Comparison of ENCODE assay signal across 16 mouse cellular contexts in the genomic region with DNA sequence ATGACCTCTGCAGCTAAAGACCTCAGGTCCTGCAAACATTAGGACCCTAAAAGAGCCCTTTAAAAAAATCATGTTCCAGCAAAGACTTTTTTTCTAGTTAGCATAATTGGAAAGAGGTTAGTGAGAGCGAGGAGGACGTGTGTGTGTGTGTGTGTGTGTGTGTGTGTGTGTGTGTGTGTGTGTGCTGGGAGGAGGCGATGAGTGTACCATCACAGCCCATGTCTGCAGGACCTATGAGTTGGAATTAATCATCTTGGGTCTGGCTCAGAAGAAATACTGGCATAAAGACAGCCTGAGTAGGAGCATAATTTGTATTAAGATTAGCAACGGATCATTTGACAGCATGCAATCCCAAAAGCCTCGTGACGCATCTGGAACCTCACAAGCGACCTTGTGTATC.
"Had no signal": no experiment of that assay in that cellular context is flagged by ENCODE, and none has a peak within 500 bp of the region (broad histone marks: within the 10 kb centered on the region; RNA-seq: fewer than 3 reads in every experiment).

No protein-coding gene starts in this region.

- H3K27me3 ChIP-seq: kidney, embryonic 15.5 days; limb, embryonic 15.5 days; liver, embryonic 12.5 days; neural tube, embryonic 12.5 days had no signal

- H3K4me1 ChIP-seq: limb, embryonic 15.5 days had no signal

- H3K9ac ChIP-seq: kidney, embryonic 15.5 days; limb, embryonic 15.5 days; liver, embryonic 12.5 days; lung, embryonic 14.5 days; neural tube, embryonic 12.5 days had no signal

- H3K4me2 ChIP-seq: kidney, embryonic 15.5 days; limb, embryonic 15.5 days; liver, embryonic 12.5 days; lung, embryonic 14.5 days; neural tube, embryonic 12.5 days had no signal

- H3K27ac ChIP-seq: kidney, embryonic 15.5 days; left cerebral cortex, adult 2 months; limb, embryonic 15.5 days; liver, embryonic 12.5 days; neural tube, embryonic 12.5 days had no signal

- DNase-seq: kidney, adult 2 months; kidney, postnatal 14 days; lung, embryonic 14.5 days; lung, postnatal 10 days; lung, postnatal 4 days; right cerebral cortex, postnatal 4 days; spleen, adult 18-20 months; thymus, adult 18-20 months; thymus, postnatal 14 days had no signal

- ATAC-seq: intestine, embryonic 16.5 days; liver, embryonic 12.5 days had no signal

- H3K4me3 ChIP-seq: kidney, embryonic 15.5 days; left cerebral cortex, adult 2 months; limb, embryonic 15.5 days; liver, embryonic 12.5 days; myocyte; neural tube, embryonic 12.5 days had no signal

- H3K9me3 ChIP-seq: kidney, embryonic 15.5 days; limb, embryonic 15.5 days; liver, embryonic 12.5 days; neural tube, embryonic 12.5 days had no signal
